Mouse (Mus musculus) layer of hippocampus, adult 9-10 months (tissue): ENCODE results near the gene Sult1b1.
"Not testable (repeated sequence)": the region's sequence is repeated elsewhere in the genome, so short reads cannot be mapped to it uniquely, and the experiment has no call there.

Experiments
- DNase-seq: peaks from one replicate; pipeline ENCODE4 v3.0.0; 2022; ENCODE audit warnings: low spot score

The Sult1b1 gene

GRCm38 (mm10) chr5:87538111-87538510, at the start of gene Sult1b1:
TSS of gene Sult1b1 (minus strand) at chr5:87538195.
- DNase-seq: no peak

GRCm38 (mm10) chr5:87580389-87580788, 42.4 kb upstream of the Sult1b1 start:
- no peak for DNase-seq

GRCm38 (mm10) chr5:87574174-87574573, 36.2 kb upstream of the Sult1b1 start:
- no peak for DNase-seq

- DNase-seq: no peak
Observed at GRCm38 (mm10) chr5:87573490-87573889, 35.5 kb upstream of the Sult1b1 start.

- DNase-seq: no peak
Observed at GRCm38 (mm10) chr5:87572781-87573180, 34.8 kb upstream of the Sult1b1 start.

- no peak for DNase-seq
Observed at GRCm38 (mm10) chr5:87568845-87569244, 30.9 kb upstream of the Sult1b1 start, which contains the start of gene Sult1d1. TSS of gene Sult1d1 (minus strand) at chr5:87569027.

GRCm38 (mm10) chr5:87567306-87567705, 29.3 kb upstream of the Sult1b1 start:
- no peak for DNase-seq

GRCm38 (mm10) chr5:87562966-87563365, 25.0 kb upstream of the Sult1b1 start:
- no peak for DNase-seq

GRCm38 (mm10) chr5:87562526-87562925, 24.5 kb upstream of the Sult1b1 start:
- no peak for DNase-seq

- DNase-seq: no peak
Observed at GRCm38 (mm10) chr5:87560145-87560544, 22.1 kb upstream of the Sult1b1 start.

GRCm38 (mm10) chr5:87550935-87551334, 12.9 kb upstream of the Sult1b1 start:
- no peak for DNase-seq

- DNase-seq: no peak
Observed at GRCm38 (mm10) chr5:87535994-87536644, 1.9 kb downstream of the Sult1b1 start.

GRCm38 (mm10) chr5:87532288-87532687, 5.7 kb downstream of the Sult1b1 start:
- no peak for DNase-seq

GRCm38 (mm10) chr5:87523561-87523960, 14.4 kb downstream of the Sult1b1 start:
- not testable (repeated sequence) for DNase-seq

GRCm38 (mm10) chr5:87505776-87506458, 32.1 kb downstream of the Sult1b1 start:
- DNase-seq: no peak

- DNase-seq: no peak
Observed at GRCm38 (mm10) chr5:87502687-87503086, 35.3 kb downstream of the Sult1b1 start.

- no peak for DNase-seq
Observed at GRCm38 (mm10) chr5:87499341-87499740, 38.7 kb downstream of the Sult1b1 start.

GRCm38 (mm10) chr5:87498936-87499335, 39.1 kb downstream of the Sult1b1 start:
- no peak for DNase-seq

GRCm38 (mm10) chr5:87490771-87491170, 47.2 kb downstream of the Sult1b1 start, which contains the start of gene Ugt2a1:
TSS of gene Ugt2a1 (minus strand) at chr5:87490871.
- no peak for DNase-seq

GRCm38 (mm10) chr5:87486706-87487105, 51.3 kb downstream of the Sult1b1 start, which contains the start of gene Gm43638:
TSS of gene Gm43638 (minus strand) at chr5:87486806.
- not testable (repeated sequence) for DNase-seq

- DNase-seq: no peak
Observed at GRCm38 (mm10) chr5:87482160-87482559, 55.8 kb downstream of the Sult1b1 start, which contains the start of gene Ugt2a2. TSS of gene Ugt2a2 (minus strand) at chr5:87482260.
